Mouse (Mus musculus) liver, embryonic 12.5 days (tissue): ENCODE data around the gene Tmod3. TPM values are rescaled to one million over a fixed set of nuclear protein-coding genes. Genes with fewer than 3 reads are reported as not detected.

Experiments used
- ATAC-seq: fragments of 200-750 bp; cut with Nextera tagmentation; 2 replicates; pipeline ENCODE4 v1.8.0; 2017; ENCODE audit warnings: moderate number of reproducible peaks, mild to moderate bottlenecking, moderate library complexity
- H3K27ac ChIP-seq: fragments of 300-500 bp; sonication (generic); 2 replicates; pipeline ENCODE4 v1.5.1; 2016; ENCODE audit warnings: mild to moderate bottlenecking
- H3K27me3 ChIP-seq: fragments of 300-500 bp; sonication (generic); replicated peaks from 2 replicates; pipeline ENCODE4 v1.6.1; 2016; ENCODE audit warnings: mild to moderate bottlenecking, moderate library complexity
- H3K36me3 ChIP-seq: fragments of 300-500 bp; sonication (generic); 2 replicates; pipeline ENCODE4 v1.6.1; 2016; ENCODE audit warnings: mild to moderate bottlenecking, moderate library complexity
- H3K4me1 ChIP-seq: fragments of 300-500 bp; sonication (generic); 2 replicates; pipeline ENCODE4 v1.6.1; 2016
- H3K4me2 ChIP-seq: fragments of 300-500 bp; sonication (generic); 2 replicates; pipeline ENCODE4 v1.6.1; 2016; ENCODE audit warnings: mild to moderate bottlenecking, moderate library complexity
- H3K4me3 ChIP-seq: fragments of 300-500 bp; sonication (generic); 2 replicates; pipeline ENCODE4 v1.5.1; 2016; ENCODE audit warnings: mild to moderate bottlenecking, moderate library complexity
- H3K9ac ChIP-seq: fragments of 300-500 bp; sonication (generic); 2 replicates; pipeline ENCODE4 v1.6.1; 2016; ENCODE audit warnings: mild to moderate bottlenecking, moderate library complexity
- H3K9me3 ChIP-seq: fragments of 300-500 bp; sonication (generic); replicated peaks from 2 replicates; pipeline ENCODE4 v1.6.1; 2016; ENCODE audit warnings: mild to moderate bottlenecking, moderate library complexity
- WGBS: fragments of 180-500 bp; shearing (Covaris S2); methylation state at CpG from one replicate; pipeline ENCODE4 v1.1.7; 2016; ENCODE audit not compliant: insufficient replicate concordance; 5-methylcytosine and 5-hydroxymethylcytosine counted together
- polyA plus RNA-seq: library from polyadenylated mRNA; unstranded; fragments of >200 nt; fragmentation: Nextera tagmentation; extraction: Ambion mirVana; gene quantifications from 2 replicates; pipeline ENCODE4 v1.2.1, GENCODE M21; 2016

Tmod3 gene
- polyA plus RNA-seq, 1 experiment from 2014 or later, result 37.6 TPM

- Histone ChIP-seq H3K4me3 (no peak overlapping the region), H3K9ac (no peak overlapping the region), H3K27ac (no peak overlapping the region), H3K9me3 (no peaks in the 10 kb centered on the region), H3K4me1 (no peaks in the 10 kb centered on the region), H3K4me2 (no peak overlapping the region), H3K36me3 (no peaks in the 10 kb centered on the region), H3K27me3 (no peaks in the 10 kb centered on the region)
- ATAC-seq, result no peak
- whole genome bisulfite sequencing, result 83% methylated on average over 5 of the region's 5 CpGs
These were observed 11.8 kb upstream of the Tmod3 start for GRCm38 (mm10) chr9:75571036-75571942.

- Histone ChIP-seq H3K4me3 (no peak overlapping the region), H3K27me3 (no peaks in the 10 kb centered on the region), H3K9ac (no peak overlapping the region), H3K36me3 (no peaks in the 10 kb centered on the region), H3K9me3 (no peaks in the 10 kb centered on the region), H3K27ac (no peak overlapping the region), H3K4me1 (peaks cover 8% of the 10 kb centered on the region), H3K4me2 (no peak overlapping the region)
- no peak for ATAC-seq
- 78% methylated on average over 6 of the region's 6 CpGs for WGBS
These were observed 8.9 kb upstream of the Tmod3 start for GRCm38 (mm10) chr9:75568399-75568798.

GRCm38 (mm10) chr9:75564892-75565291, 5.4 kb upstream of the Tmod3 start:
- Histone ChIP-seq H3K27me3 (no peaks in the 10 kb centered on the region), H3K36me3 (no peaks in the 10 kb centered on the region), H3K9me3 (no peaks in the 10 kb centered on the region), H3K4me2 (no peak overlapping the region), H3K27ac (no peak overlapping the region), H3K9ac (no peak overlapping the region), H3K4me1 (peaks cover 20% of the 10 kb centered on the region), H3K4me3 (no peak overlapping the region)
- ATAC-seq, result no peak
- WGBS, result 72% methylated on average over 6 of the region's 6 CpGs

GRCm38 (mm10) chr9:75563622-75564021, 4.2 kb upstream of the Tmod3 start:
- H3K4me2 ChIP-seq, result peak overlapping the region; percentile 47
- H3K36me3 ChIP-seq, result no peaks in the 10 kb centered on the region
- H3K9ac ChIP-seq, result no peak overlapping the region
- no peak overlapping the region for H3K27ac ChIP-seq
- H3K4me3 ChIP-seq, result no peak overlapping the region
- no peaks in the 10 kb centered on the region for H3K9me3 ChIP-seq
- no peaks in the 10 kb centered on the region for H3K27me3 ChIP-seq
- ATAC-seq, result peak; percentile 53; the same call in 1 of the 2 replicates
- 20% methylated on average over 6 of the region's 6 CpGs for WGBS
- peaks cover 22% of the 10 kb centered on the region for H3K4me1 ChIP-seq

GRCm38 (mm10) chr9:75563176-75563575, 3.7 kb upstream of the Tmod3 start:
- no peak for ATAC-seq
- Histone ChIP-seq H3K27ac (no peak overlapping the region), H3K27me3 (no peaks in the 10 kb centered on the region), H3K4me2 (peak overlapping the region; percentile 47), H3K4me3 (no peak overlapping the region), H3K9me3 (no peaks in the 10 kb centered on the region), H3K9ac (no peak overlapping the region), H3K36me3 (no peaks in the 10 kb centered on the region), H3K4me1 (peaks cover 24% of the 10 kb centered on the region)
- 41% methylated on average over 2 of the region's 2 CpGs for whole genome bisulfite sequencing

GRCm38 (mm10) chr9:75561040-75561669, 1.7 kb upstream of the Tmod3 start:
- H3K4me2 ChIP-seq, result no peak overlapping the region
- no peak overlapping the region for H3K9ac ChIP-seq
- no peaks in the 10 kb centered on the region for H3K27me3 ChIP-seq
- no peak for ATAC-seq
- no peaks in the 10 kb centered on the region for H3K36me3 ChIP-seq
- H3K4me1 ChIP-seq, result peaks cover 40% of the 10 kb centered on the region
- 76% methylated on average over 13 of the region's 13 CpGs for WGBS
- no peak overlapping the region for H3K4me3 ChIP-seq
- H3K27ac ChIP-seq, result no peak overlapping the region
- H3K9me3 ChIP-seq, result no peaks in the 10 kb centered on the region

GRCm38 (mm10) chr9:75560353-75560752, 896 bp upstream of the Tmod3 start:
- Histone ChIP-seq H3K36me3 (no peaks in the 10 kb centered on the region), H3K27ac (no peak overlapping the region), H3K4me2 (no peak overlapping the region), H3K9ac (no peak overlapping the region), H3K4me1 (peaks cover 40% of the 10 kb centered on the region), H3K9me3 (no peaks in the 10 kb centered on the region), H3K27me3 (no peaks in the 10 kb centered on the region), H3K4me3 (no peak overlapping the region)
- no peak for ATAC-seq

GRCm38 (mm10) chr9:75558812-75559511, 495 bp downstream of the Tmod3 start:
- peak overlapping the region; percentile 88 for H3K4me2 ChIP-seq
- H3K9me3 ChIP-seq, result no peaks in the 10 kb centered on the region
- H3K4me3 ChIP-seq, result peak overlapping the region; percentile 80
- peak overlapping the region; percentile 93 for H3K27ac ChIP-seq
- under 1% methylated on average over 44 of the region's 47 CpGs for WGBS
- peaks cover 37% of the 10 kb centered on the region for H3K4me1 ChIP-seq
- H3K9ac ChIP-seq, result peak overlapping the region; percentile 82
- H3K36me3 ChIP-seq, result no peaks in the 10 kb centered on the region
- no peaks in the 10 kb centered on the region for H3K27me3 ChIP-seq
- ATAC-seq, result peak; percentile 90

GRCm38 (mm10) chr9:75558360-75558759, 1.1 kb downstream of the Tmod3 start:
- Histone ChIP-seq H3K4me2 (peak overlapping the region; percentile 88), H3K36me3 (no peaks in the 10 kb centered on the region), H3K4me3 (peak overlapping the region; percentile 80), H3K4me1 (peaks cover 37% of the 10 kb centered on the region), H3K9me3 (no peaks in the 10 kb centered on the region), H3K9ac (peak overlapping the region; percentile 82), H3K27ac (peak overlapping the region; percentile 93), H3K27me3 (no peaks in the 10 kb centered on the region)
- WGBS, result 13% methylated on average over 3 of the region's 3 CpGs
- ATAC-seq, result no peak

- H3K27me3 ChIP-seq, result no peaks in the 10 kb centered on the region
- H3K36me3 ChIP-seq, result no peaks in the 10 kb centered on the region
- no peak for ATAC-seq
- peaks cover 45% of the 10 kb centered on the region for H3K4me1 ChIP-seq
- no peaks in the 10 kb centered on the region for H3K9me3 ChIP-seq
- 72% methylated on average over 4 of the region's 4 CpGs for WGBS
- H3K4me3 ChIP-seq, result no peak overlapping the region
- no peak overlapping the region for H3K4me2 ChIP-seq
- no peak overlapping the region for H3K9ac ChIP-seq
- no peak overlapping the region for H3K27ac ChIP-seq
These were observed 5.7 kb downstream of the Tmod3 start for GRCm38 (mm10) chr9:75553719-75554118.

GRCm38 (mm10) chr9:75551342-75551741, 8.1 kb downstream of the Tmod3 start:
- no peaks in the 10 kb centered on the region for H3K27me3 ChIP-seq
- no peaks in the 10 kb centered on the region for H3K36me3 ChIP-seq
- ATAC-seq, result no peak
- H3K4me3 ChIP-seq, result no peak overlapping the region
- H3K9ac ChIP-seq, result no peak overlapping the region
- 67% methylated on average over 5 of the region's 5 CpGs for WGBS
- no peak overlapping the region for H3K4me2 ChIP-seq
- H3K4me1 ChIP-seq, result peaks cover 49% of the 10 kb centered on the region
- no peaks in the 10 kb centered on the region for H3K9me3 ChIP-seq
- H3K27ac ChIP-seq, result no peak overlapping the region

GRCm38 (mm10) chr9:75549010-75549409, 10.4 kb downstream of the Tmod3 start:
- 65% methylated on average over 8 of the region's 8 CpGs for WGBS
- H3K4me3 ChIP-seq, result no peak overlapping the region
- H3K4me2 ChIP-seq, result no peak overlapping the region
- no peaks in the 10 kb centered on the region for H3K27me3 ChIP-seq
- no peak overlapping the region for H3K27ac ChIP-seq
- no peaks in the 10 kb centered on the region for H3K9me3 ChIP-seq
- no peaks in the 10 kb centered on the region for H3K36me3 ChIP-seq
- peaks cover 63% of the 10 kb centered on the region for H3K4me1 ChIP-seq
- H3K9ac ChIP-seq, result no peak overlapping the region
- no peak for ATAC-seq
